Mouse (Mus musculus) E14TG2a.4 (cell line): Measurements from ENCODE around the gene Klk1b4.
"Not testable (repeated sequence)": the region's sequence is repeated elsewhere in the genome, so short reads cannot be mapped to it uniquely, and the experiment has no call there.

Source experiments
- H3K27me3 ChIP-seq: 2 replicates; pipeline ENCODE4 v1.6.1; 2014; ENCODE audit warnings: low read length, control low read depth; ENCODE audit not compliant: insufficient read depth
- H3K36me3 ChIP-seq: 2 replicates; pipeline ENCODE4 v1.6.1; 2014; ENCODE audit warnings: low read length, control low read depth; ENCODE audit not compliant: insufficient read depth
- H3K4me1 ChIP-seq: replicated peaks from 2 replicates; pipeline ENCODE4 v1.6.1; 2014; ENCODE audit warnings: low read depth, low read length, control low read depth
- H3K4me3 ChIP-seq: replicated peaks from 2 replicates; pipeline ENCODE4 v1.5.1; 2014; ENCODE audit warnings: mild to moderate bottlenecking, low read length
- H3K9me3 ChIP-seq: 2 replicates; pipeline ENCODE4 v1.6.1; 2014; ENCODE audit warnings: low read length, control low read depth
- CTCF ChIP-seq: conservative IDR thresholded peaks from 2 replicates; pipeline ENCODE4 v1.5.1; 2014; ENCODE audit warnings: low read length
- NANOG ChIP-seq: IDR thresholded peaks from 2 replicates; pipeline ENCODE4 v1.6.1; 2014; ENCODE audit warnings: borderline replicate concordance, low read length, mixed read lengths
- POU5F1 ChIP-seq: IDR thresholded peaks from 2 replicates; pipeline ENCODE4 v1.6.1; 2014; ENCODE audit warnings: low read length, borderline replicate concordance

Klk1b4 gene

DNA sequence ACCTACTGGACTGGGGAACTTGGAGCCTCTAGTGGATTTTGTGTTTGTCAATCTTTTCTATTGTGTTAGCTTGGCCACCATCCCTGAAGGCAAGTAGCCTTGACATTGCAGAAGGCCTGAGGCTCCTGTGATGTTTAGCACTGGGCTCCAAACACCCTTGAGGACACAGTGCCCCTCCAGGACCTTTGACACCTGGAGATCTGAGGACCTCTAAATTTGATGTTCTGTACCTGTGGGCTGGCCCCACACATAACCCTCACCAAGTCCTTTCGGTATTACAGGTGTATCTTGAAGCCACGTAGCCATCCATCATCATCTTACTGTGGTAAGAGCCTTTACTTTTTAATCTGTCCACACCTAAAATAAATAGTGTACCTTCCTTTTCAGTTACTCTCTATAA lies 40.7 kb downstream of the Klk1b4 start:
- Histone ChIP-seq H3K27me3 (no peaks in the 10 kb centered on the region), H3K36me3 (peaks cover 52% of the 10 kb centered on the region), H3K4me3 (peak overlapping the region; percentile 99), H3K9me3 (no peaks in the 10 kb centered on the region), H3K4me1 (peaks cover 50% of the 10 kb centered on the region)
- TF ChIP-seq POU5F1 (no peak), NANOG (no peak), CTCF (no peak)

DNA sequence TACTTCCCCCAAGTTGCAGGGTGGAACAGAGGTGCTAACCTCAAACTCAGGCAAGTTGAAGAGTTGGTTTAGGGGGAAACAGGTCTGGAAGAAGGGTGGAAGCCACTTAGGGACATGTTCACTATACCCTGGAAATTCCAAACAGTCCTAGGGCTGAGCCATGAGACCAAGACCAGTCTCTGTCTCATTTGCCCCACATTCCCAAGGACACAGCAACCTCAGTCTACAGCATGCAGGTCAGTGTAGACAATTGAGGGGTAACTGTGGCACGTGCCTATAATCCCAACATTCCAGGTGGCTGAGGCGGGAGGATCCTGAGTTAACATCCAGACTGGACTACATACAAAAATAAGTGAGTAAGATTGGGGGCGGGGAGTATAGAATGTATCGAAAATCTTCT lies 42.0 kb downstream of the Klk1b4 start:
- Histone ChIP-seq H3K9me3 (no peaks in the 10 kb centered on the region), H3K27me3 (no peaks in the 10 kb centered on the region), H3K4me1 (peaks cover 60% of the 10 kb centered on the region), H3K4me3 (peak overlapping the region; percentile 35; the same call in 1 of the 2 replicates), H3K36me3 (peaks cover 63% of the 10 kb centered on the region)
- no peak for TF ChIP-seq NANOG
- TF ChIP-seq CTCF, result no peak
- TF ChIP-seq POU5F1, result no peak

DNA sequence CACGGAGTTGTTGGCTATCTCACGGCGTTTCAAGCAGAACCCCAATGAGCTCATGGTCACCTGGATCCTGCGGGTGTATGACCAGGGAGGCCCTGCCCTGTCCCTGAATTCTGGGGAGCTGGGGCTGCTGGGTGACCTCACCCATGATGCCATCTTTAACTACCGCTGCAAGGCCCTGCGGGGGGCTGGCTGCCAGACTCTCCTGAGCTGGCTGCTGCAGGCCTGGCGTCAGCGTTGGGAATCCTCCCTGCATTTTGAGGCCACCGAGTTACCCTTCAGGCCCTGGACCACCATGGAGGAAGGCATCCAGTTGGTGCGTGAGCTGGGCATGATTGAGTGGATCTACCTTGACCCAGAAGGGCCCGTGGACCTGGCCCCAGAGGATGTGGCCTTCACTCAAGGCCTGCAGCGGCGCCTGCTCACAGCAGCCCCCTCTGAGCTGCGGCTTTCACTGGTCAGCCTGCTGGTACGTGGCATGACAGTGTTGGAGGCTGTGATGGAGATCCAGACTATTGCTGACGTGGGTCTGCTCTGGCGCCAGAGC lies 43.6 kb downstream of the Klk1b4 start:
- Histone ChIP-seq H3K4me1 (peaks cover 60% of the 10 kb centered on the region), H3K36me3 (peaks cover 63% of the 10 kb centered on the region), H3K4me3 (0 out of 2 replicates have a peak overlapping the region, but pooled peaks have one; percentile 7)
- H3K9me3 ChIP-seq, H3K27me3 ChIP-seq: not testable (repeated sequence)

DNA sequence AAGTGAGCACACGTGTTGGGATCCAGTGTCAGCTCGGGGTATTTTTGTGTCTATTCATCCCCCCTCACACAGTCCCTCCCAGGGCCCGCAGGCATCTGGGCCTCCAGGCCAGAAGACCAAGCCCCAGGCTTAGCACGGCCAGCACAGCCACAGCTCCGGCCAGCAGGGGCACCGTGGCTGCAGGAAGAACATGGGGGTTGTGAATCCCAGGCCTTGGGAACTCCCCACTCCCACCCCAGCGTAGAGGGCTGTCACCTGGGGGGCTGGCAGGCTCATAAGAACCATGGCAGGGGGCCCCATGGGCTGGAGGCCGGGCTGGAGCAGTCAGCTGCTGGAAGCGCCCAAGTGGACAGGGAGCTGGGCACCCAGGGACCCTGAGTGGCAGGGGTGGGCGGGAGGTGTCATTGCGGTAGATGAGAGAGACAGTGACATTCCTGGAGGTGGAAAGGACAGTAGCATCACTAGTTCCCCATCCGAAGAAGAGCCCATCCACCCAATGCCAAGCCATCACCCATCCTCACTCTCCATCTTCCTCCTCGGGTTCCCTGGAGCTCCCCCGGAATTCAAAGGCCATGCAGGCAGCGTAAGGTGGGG lies 45.9 kb downstream of the Klk1b4 start:
- peaks cover 58% of the 10 kb centered on the region for H3K36me3 ChIP-seq
- no peak for TF ChIP-seq CTCF
- no peak for TF ChIP-seq POU5F1
- TF ChIP-seq NANOG, result no peak
- H3K4me1 ChIP-seq, result peaks cover 66% of the 10 kb centered on the region
- H3K9me3 ChIP-seq, result no peaks in the 10 kb centered on the region
- no peaks in the 10 kb centered on the region for H3K27me3 ChIP-seq
- no peak overlapping the region for H3K4me3 ChIP-seq

DNA sequence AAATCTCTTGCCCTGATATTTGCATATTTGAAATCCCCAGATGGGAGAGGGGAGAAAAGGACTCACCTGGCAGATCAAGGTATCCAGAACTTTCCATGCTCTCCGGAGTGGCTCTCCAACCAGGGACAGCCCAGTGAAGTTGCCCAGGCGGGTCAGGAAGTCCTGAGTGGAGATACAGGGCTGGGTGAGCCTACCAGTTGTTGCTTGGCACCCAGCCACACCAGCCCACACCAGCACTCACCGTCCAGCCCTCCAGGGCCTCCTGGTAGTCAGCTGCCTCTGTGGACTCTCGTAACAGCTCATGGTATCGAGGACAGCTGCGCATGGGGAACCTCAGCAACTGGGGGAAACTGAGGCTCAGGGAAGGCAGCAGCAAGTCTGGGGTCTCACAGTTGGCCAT lies 47.7 kb downstream of the Klk1b4 start:
- TF ChIP-seq POU5F1 (no peak), CTCF (no peak), NANOG (no peak)
- no peaks in the 10 kb centered on the region for H3K9me3 ChIP-seq
- no peak overlapping the region for H3K4me3 ChIP-seq
- 0 out of 2 replicates have a peak, but pooled peaks cover 3% of the 10 kb centered on the region for H3K27me3 ChIP-seq
- peaks cover 47% of the 10 kb centered on the region for H3K4me1 ChIP-seq
- peaks cover 40% of the 10 kb centered on the region for H3K36me3 ChIP-seq

DNA sequence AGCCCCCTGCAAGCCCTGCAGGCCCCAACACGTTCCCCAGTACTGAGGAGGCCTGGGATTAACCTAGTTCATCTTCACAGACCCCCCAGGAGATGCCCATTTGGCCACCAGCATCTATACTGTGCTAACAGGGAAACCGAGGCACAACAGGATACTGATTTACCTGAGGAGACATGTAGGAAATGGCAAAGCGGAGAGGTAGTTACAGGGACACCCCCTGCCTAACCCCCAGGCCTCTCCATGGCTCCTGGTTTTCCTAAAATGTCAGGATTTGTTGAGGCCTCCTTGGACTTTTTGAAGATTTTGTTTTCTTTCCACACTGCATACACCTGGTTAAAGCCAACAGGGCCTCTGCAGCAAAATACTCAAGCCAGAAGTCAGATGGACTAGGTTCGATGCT lies 50.0 kb downstream of the Klk1b4 start, which contains the start of gene Acp4:
Gene Acp4, minus strand, starts transcription at position 101 of the 400 bp plus-strand sequence.
- H3K4me3 ChIP-seq, result no peak within 1 kb of the TSS
- no peaks in the 10 kb centered on the region for H3K9me3 ChIP-seq
- peaks cover 48% of the 10 kb centered on the region for H3K4me1 ChIP-seq
- H3K27me3 ChIP-seq, result peaks cover 10% of the 10 kb centered on the region; the same call in 1 of the 2 replicates
- no peak for TF ChIP-seq CTCF
- TF ChIP-seq POU5F1, result no peak
- no peak for TF ChIP-seq NANOG
- H3K36me3 ChIP-seq, result peaks cover 18% of the 10 kb centered on the region

DNA sequence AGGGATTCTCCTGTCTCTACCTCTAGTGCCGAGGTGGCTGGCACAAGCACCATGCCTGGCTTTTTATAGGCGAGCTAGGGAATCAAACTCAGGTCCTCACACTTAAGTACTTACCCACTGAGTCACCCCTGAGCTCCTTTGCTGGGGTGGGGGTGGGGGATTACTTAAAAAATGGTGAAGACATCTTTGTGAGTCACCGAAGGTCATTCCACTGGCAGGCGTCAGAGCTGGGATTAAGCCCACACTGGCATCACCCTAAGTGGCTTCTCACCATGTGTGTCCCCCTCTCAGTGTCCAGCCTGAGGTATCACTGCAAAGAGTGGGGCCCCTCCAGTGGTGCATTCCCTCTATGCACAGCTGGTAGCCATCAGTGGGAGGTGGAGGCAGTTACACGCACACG lies 53.2 kb downstream of the Klk1b4 start:
- Histone ChIP-seq H3K27me3 (peaks cover 14% of the 10 kb centered on the region), H3K4me1 (peaks cover 38% of the 10 kb centered on the region), H3K36me3 (no peaks in the 10 kb centered on the region), H3K9me3 (no peaks in the 10 kb centered on the region), H3K4me3 (no peak overlapping the region)
- TF ChIP-seq NANOG, result no peak
- no peak for TF ChIP-seq POU5F1
- TF ChIP-seq CTCF, result no peak

DNA sequence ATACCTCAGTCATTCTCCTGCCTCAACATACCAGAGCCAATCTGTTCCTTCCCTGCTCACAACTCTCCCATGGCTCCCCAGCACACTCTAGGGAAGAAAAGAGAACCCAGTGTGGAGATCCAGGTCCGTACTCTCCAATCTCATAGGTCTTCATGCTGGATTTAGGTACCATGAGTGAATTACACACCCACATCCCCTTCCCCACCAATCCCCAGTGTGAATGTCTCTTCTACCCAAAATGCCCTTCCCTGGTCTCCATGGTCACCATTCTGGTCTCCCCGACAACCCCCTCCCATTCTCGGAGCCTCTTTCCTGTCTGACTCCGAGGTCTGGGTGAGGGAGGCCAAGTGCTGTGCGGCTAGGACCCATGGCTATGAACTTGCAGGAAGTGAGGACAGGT lies 53.9 kb downstream of the Klk1b4 start, which contains the start of gene Gm15517:
Gene Gm15517, plus strand, starts transcription at position 301 of the 400 bp plus-strand sequence.
- Histone ChIP-seq H3K27me3 (peaks cover 14% of the 10 kb centered on the region), H3K36me3 (no peaks in the 10 kb centered on the region), H3K9me3 (no peaks in the 10 kb centered on the region), H3K4me1 (peaks cover 31% of the 10 kb centered on the region), H3K4me3 (no peak within 1 kb of the TSS; the same call in 1 of the 2 replicates)
- TF ChIP-seq CTCF, result no peak
- no peak for TF ChIP-seq POU5F1
- no peak for TF ChIP-seq NANOG
